Mouse (Mus musculus) kidney, adult 11 months (tissue): Measurements from ENCODE around the gene Dnah17.

Experiments used
- DNase-seq: peaks from one replicate; pipeline ENCODE4 v3.0.0; 2022

Gene Dnah17

GRCm38 (mm10) chr11:118084266-118084665 lies 46.2 kb downstream of the Dnah17 start:
- no peak for DNase-seq

GRCm38 (mm10) chr11:118083811-118084210 lies 46.6 kb downstream of the Dnah17 start:
- no peak for DNase-seq

GRCm38 (mm10) chr11:118082294-118082693 lies 48.1 kb downstream of the Dnah17 start:
- DNase-seq = no peak

- DNase-seq = no peak
Measured at GRCm38 (mm10) chr11:118079750-118080149, 50.7 kb downstream of the Dnah17 start.

GRCm38 (mm10) chr11:118076929-118077328 lies 53.5 kb downstream of the Dnah17 start:
- DNase-seq = no peak

GRCm38 (mm10) chr11:118075035-118075522 lies 55.4 kb downstream of the Dnah17 start:
- DNase-seq = no peak

- DNase-seq = no peak
Measured at GRCm38 (mm10) chr11:118071227-118071912, 59.1 kb downstream of the Dnah17 start.

GRCm38 (mm10) chr11:118068812-118069332 lies 61.6 kb downstream of the Dnah17 start:
- no peak for DNase-seq

- DNase-seq = no peak
Measured at GRCm38 (mm10) chr11:118067588-118067987, 62.8 kb downstream of the Dnah17 start.

GRCm38 (mm10) chr11:118060038-118060437 lies 70.4 kb downstream of the Dnah17 start:
- DNase-seq = no peak

- no peak for DNase-seq
Measured at GRCm38 (mm10) chr11:118058872-118059271, 71.6 kb downstream of the Dnah17 start.

GRCm38 (mm10) chr11:118058367-118058766 lies 72.1 kb downstream of the Dnah17 start:
- no peak for DNase-seq

GRCm38 (mm10) chr11:118050174-118050573 lies 80.3 kb downstream of the Dnah17 start:
- DNase-seq = peak; percentile 78

- no peak for DNase-seq
Measured at GRCm38 (mm10) chr11:118049641-118050040, 80.8 kb downstream of the Dnah17 start.

- DNase-seq = peak; percentile 80
Measured at GRCm38 (mm10) chr11:118043293-118043907, 87.0 kb downstream of the Dnah17 start.

GRCm38 (mm10) chr11:118042791-118043190 lies 87.6 kb downstream of the Dnah17 start:
- DNase-seq = no peak

GRCm38 (mm10) chr11:118035068-118035467 lies 95.4 kb downstream of the Dnah17 start:
- DNase-seq = no peak

- no peak for DNase-seq
Measured at GRCm38 (mm10) chr11:118034395-118034794, 96.0 kb downstream of the Dnah17 start.

- no peak for DNase-seq
Measured at GRCm38 (mm10) chr11:118031134-118031533, 99.3 kb downstream of the Dnah17 start.

GRCm38 (mm10) chr11:118029170-118029569 lies 101.3 kb downstream of the Dnah17 start:
- DNase-seq = no peak

- no peak for DNase-seq
Measured at GRCm38 (mm10) chr11:118024111-118024510, 106.3 kb downstream of the Dnah17 start.

GRCm38 (mm10) chr11:118023475-118023874 lies 107.0 kb downstream of the Dnah17 start:
- DNase-seq = no peak

- DNase-seq = peak; percentile 55
Measured at GRCm38 (mm10) chr11:118021806-118022205, 108.6 kb downstream of the Dnah17 start.

- DNase-seq = no peak
Measured at GRCm38 (mm10) chr11:118018328-118018727, 112.1 kb downstream of the Dnah17 start.
